Mouse (Mus musculus): ENCODE data around the gene Grid2ip. TPM values are rescaled to one million over a fixed set of nuclear protein-coding genes. Genes with fewer than 3 reads are reported as not detected.

Gene Grid2ip
- polyA plus RNA-seq, 1 experiment = 3.0 TPM

GRCm38 (mm10) chr5:143328690-143329495 is 28.2 kb upstream of the Grid2ip start, which contains the start of gene Zdhhc4:
TSS of gene Zdhhc4 (minus strand) at chr5:143329256.
- H3K4me3 ChIP-seq (ENCODE audit: insufficient read depth, low read length) = peak within 1 kb of the TSS; percentile 66
- H3K27ac ChIP-seq (ENCODE audit: insufficient read depth, low read length) = no peak within 1 kb of the TSS
- TF ChIP-seq CTCF (IDR thresholded peaks at IDR 0.05; ENCODE audit: extremely low read depth, insufficient read depth, low read length) = no peak
- peak; percentile 55 for TF ChIP-seq POLR2A (IDR thresholded peaks at IDR 0.05; ENCODE audit: extremely low read depth, insufficient read depth, low read length)
- 0 out of 2 replicates have a peak, but pooled peaks cover 4% of the 10 kb centered on the region for H3K4me1 ChIP-seq (ENCODE audit: control insufficient read depth, insufficient read depth, low read length)

GRCm38 (mm10) chr5:143333872-143334271 is 23.3 kb upstream of the Grid2ip start:
- Histone ChIP-seq H3K4me1 (ENCODE audit: control insufficient read depth, insufficient read depth, low read length) (peaks cover 2% of the 10 kb centered on the region; the same call in 1 of the 2 replicates), H3K4me3 (ENCODE audit: insufficient read depth, low read length) (no peak overlapping the region)

GRCm38 (mm10) chr5:143334418-143335088 is 22.6 kb upstream of the Grid2ip start:
- no peak for TF ChIP-seq CTCF (IDR thresholded peaks at IDR 0.05; ENCODE audit: extremely low read depth, insufficient read depth, low read length)
- TF ChIP-seq POLR2A (IDR thresholded peaks at IDR 0.05; ENCODE audit: extremely low read depth, insufficient read depth, low read length) = no peak
- Histone ChIP-seq H3K4me1 (ENCODE audit: control insufficient read depth, insufficient read depth, low read length) (peaks cover 2% of the 10 kb centered on the region; the same call in 1 of the 2 replicates), H3K27ac (ENCODE audit: insufficient read depth, low read length) (no peak overlapping the region), H3K4me3 (ENCODE audit: insufficient read depth, low read length) (no peak overlapping the region)

More at GRCm38 (mm10) chr5:143333872-143334271, 23.3 kb upstream of the Grid2ip start:
- H3K27ac ChIP-seq (ENCODE audit: insufficient read depth, low read length) = no peak overlapping the region
- peak; percentile 84 for TF ChIP-seq CTCF (IDR thresholded peaks at IDR 0.05; ENCODE audit: extremely low read depth, insufficient read depth, low read length)
- no peak for TF ChIP-seq POLR2A (IDR thresholded peaks at IDR 0.05; ENCODE audit: extremely low read depth, insufficient read depth, low read length)

GRCm38 (mm10) chr5:143335089-143335460 is 22.1 kb upstream of the Grid2ip start:
- Histone ChIP-seq H3K4me3 (ENCODE audit: insufficient read depth, low read length) (no peak overlapping the region), H3K4me1 (ENCODE audit: control insufficient read depth, insufficient read depth, low read length) (no peaks in the 10 kb centered on the region; the same call in 1 of the 2 replicates), H3K27ac (ENCODE audit: insufficient read depth, low read length) (no peak overlapping the region)
- TF ChIP-seq POLR2A (IDR thresholded peaks at IDR 0.05; ENCODE audit: extremely low read depth, insufficient read depth, low read length) (no peak), CTCF (IDR thresholded peaks at IDR 0.05; ENCODE audit: extremely low read depth, insufficient read depth, low read length) (no peak)

- Histone ChIP-seq H3K4me1 (ENCODE audit: control insufficient read depth, insufficient read depth, low read length) (no peaks in the 10 kb centered on the region; the same call in 1 of the 2 replicates), H3K27ac (ENCODE audit: insufficient read depth, low read length) (no peak overlapping the region), H3K4me3 (ENCODE audit: insufficient read depth, low read length) (no peak overlapping the region)
- TF ChIP-seq CTCF (IDR thresholded peaks at IDR 0.05; ENCODE audit: extremely low read depth, insufficient read depth, low read length) (peak; percentile 27), POLR2A (IDR thresholded peaks at IDR 0.05; ENCODE audit: extremely low read depth, insufficient read depth, low read length) (no peak)
These were observed 20.6 kb upstream of the Grid2ip start for GRCm38 (mm10) chr5:143336559-143336958.

GRCm38 (mm10) chr5:143339603-143340002 is 17.5 kb upstream of the Grid2ip start:
- H3K27ac ChIP-seq (ENCODE audit: insufficient read depth, low read length) = no peak overlapping the region
- no peak overlapping the region for H3K4me3 ChIP-seq (ENCODE audit: insufficient read depth, low read length)
- no peaks in the 10 kb centered on the region for H3K4me1 ChIP-seq (ENCODE audit: control insufficient read depth, insufficient read depth, low read length)
- TF ChIP-seq POLR2A (IDR thresholded peaks at IDR 0.05; ENCODE audit: extremely low read depth, insufficient read depth, low read length) (no peak), CTCF (IDR thresholded peaks at IDR 0.05; ENCODE audit: extremely low read depth, insufficient read depth, low read length) (no peak)

- no peak overlapping the region for H3K4me3 ChIP-seq (ENCODE audit: insufficient read depth, low read length)
- no peak overlapping the region for H3K27ac ChIP-seq (ENCODE audit: insufficient read depth, low read length)
- TF ChIP-seq CTCF (IDR thresholded peaks at IDR 0.05; ENCODE audit: extremely low read depth, insufficient read depth, low read length) = no peak
- TF ChIP-seq POLR2A (IDR thresholded peaks at IDR 0.05; ENCODE audit: extremely low read depth, insufficient read depth, low read length) = no peak
- H3K4me1 ChIP-seq (ENCODE audit: control insufficient read depth, insufficient read depth, low read length) = no peaks in the 10 kb centered on the region
These were observed 10.8 kb upstream of the Grid2ip start for GRCm38 (mm10) chr5:143346367-143346766.

GRCm38 (mm10) chr5:143356017-143356416 is 1.1 kb upstream of the Grid2ip start:
- TF ChIP-seq POLR2A (IDR thresholded peaks at IDR 0.05; ENCODE audit: extremely low read depth, insufficient read depth, low read length) (no peak), CTCF (IDR thresholded peaks at IDR 0.05; ENCODE audit: extremely low read depth, insufficient read depth, low read length) (no peak)
- H3K27ac ChIP-seq (ENCODE audit: insufficient read depth, low read length) = no peak overlapping the region
- no peak overlapping the region for H3K4me3 ChIP-seq (ENCODE audit: insufficient read depth, low read length)
- no peaks in the 10 kb centered on the region for H3K4me1 ChIP-seq (ENCODE audit: control insufficient read depth, insufficient read depth, low read length)

GRCm38 (mm10) chr5:143357564-143357963 is 426 bp downstream of the Grid2ip start:
- Histone ChIP-seq H3K27ac (ENCODE audit: insufficient read depth, low read length) (no peak overlapping the region), H3K4me1 (ENCODE audit: control insufficient read depth, insufficient read depth, low read length) (no peaks in the 10 kb centered on the region), H3K4me3 (ENCODE audit: insufficient read depth, low read length) (no peak overlapping the region)
- TF ChIP-seq CTCF (IDR thresholded peaks at IDR 0.05; ENCODE audit: extremely low read depth, insufficient read depth, low read length) = no peak
- no peak for TF ChIP-seq POLR2A (IDR thresholded peaks at IDR 0.05; ENCODE audit: extremely low read depth, insufficient read depth, low read length)
